Mouse (Mus musculus): ENCODE measurements around the gene Pprc1. TPM values are rescaled to one million over a fixed set of nuclear protein-coding genes. Genes with fewer than 3 reads are reported as not detected.

The Pprc1 gene
- polyA plus RNA-seq, 1 experiment from 2014 or later = 28.5 TPM

- Histone ChIP-seq H3K27me3 (no peaks in the 10 kb centered on the region), H3K27ac (no peak overlapping the region), H3K4me2 (replicated peaks) (no peak overlapping the region), H3K9me3 (replicated peaks) (no peaks in the 10 kb centered on the region), H3K4me3 (no peak overlapping the region), H3K9ac (no peak overlapping the region), H3K36me3 (peaks cover 42% of the 10 kb centered on the region), H3K4me1 (peaks cover 20% of the 10 kb centered on the region)
- WGBS = 89% methylated on average over 5 of the region's 5 CpGs
- no peak for ATAC-seq (ENCODE audit: low FRiP score)
These were observed 29.6 kb downstream of the Pprc1 start for GRCm38 (mm10) chr19:46074266-46074665.

GRCm38 (mm10) chr19:46075616-46076607 lies 31.2 kb downstream of the Pprc1 start, which contains the start of gene Nolc1:
Gene Nolc1 (plus strand): TSS chr19:46075863.
- H3K4me3 ChIP-seq = peak within 1 kb of the TSS; percentile 89
- peak within 1 kb of the TSS; percentile 75 for H3K27ac ChIP-seq
- peaks cover 47% of the 10 kb centered on the region for H3K36me3 ChIP-seq
- H3K9ac ChIP-seq = peak within 1 kb of the TSS; percentile 78
- peak within 1 kb of the TSS; percentile 68 for H3K4me2 ChIP-seq (replicated peaks)
- peak; percentile 96 for ATAC-seq (ENCODE audit: low FRiP score)
- peaks cover 20% of the 10 kb centered on the region for H3K4me1 ChIP-seq
- no peaks in the 10 kb centered on the region for H3K9me3 ChIP-seq (replicated peaks)
- no peaks in the 10 kb centered on the region for H3K27me3 ChIP-seq
- WGBS = under 1% methylated on average over 66 of the region's 66 CpGs

DNA sequence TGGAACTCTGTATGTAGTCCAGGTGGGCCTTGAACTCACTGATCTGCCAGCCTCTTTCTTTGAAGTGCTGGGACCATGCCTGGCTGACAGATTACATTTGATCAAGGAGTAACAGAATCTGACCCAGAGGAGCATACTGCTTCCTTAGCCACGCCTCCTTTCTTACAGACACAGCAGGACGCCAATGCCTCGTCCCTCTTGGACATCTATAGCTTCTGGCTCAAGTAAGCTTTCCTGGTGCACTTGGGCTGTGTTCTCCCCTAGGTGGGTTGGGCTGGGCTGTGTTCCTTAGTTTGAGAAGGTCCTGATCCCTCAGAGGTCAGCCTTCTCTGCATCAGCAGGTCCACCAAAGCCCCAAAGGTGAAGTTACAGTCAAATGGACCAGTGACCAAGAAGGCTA lies 33.8 kb downstream of the Pprc1 start:
- Histone ChIP-seq H3K27me3 (no peaks in the 10 kb centered on the region), H3K9ac (no peak overlapping the region), H3K4me1 (peaks cover 20% of the 10 kb centered on the region), H3K4me2 (replicated peaks) (no peak overlapping the region), H3K36me3 (peaks cover 49% of the 10 kb centered on the region), H3K27ac (no peak overlapping the region), H3K9me3 (replicated peaks) (no peaks in the 10 kb centered on the region), H3K4me3 (no peak overlapping the region)
- no peak for ATAC-seq (ENCODE audit: low FRiP score)
- WGBS = 68% methylated on average over 3 of the region's 3 CpGs

DNA sequence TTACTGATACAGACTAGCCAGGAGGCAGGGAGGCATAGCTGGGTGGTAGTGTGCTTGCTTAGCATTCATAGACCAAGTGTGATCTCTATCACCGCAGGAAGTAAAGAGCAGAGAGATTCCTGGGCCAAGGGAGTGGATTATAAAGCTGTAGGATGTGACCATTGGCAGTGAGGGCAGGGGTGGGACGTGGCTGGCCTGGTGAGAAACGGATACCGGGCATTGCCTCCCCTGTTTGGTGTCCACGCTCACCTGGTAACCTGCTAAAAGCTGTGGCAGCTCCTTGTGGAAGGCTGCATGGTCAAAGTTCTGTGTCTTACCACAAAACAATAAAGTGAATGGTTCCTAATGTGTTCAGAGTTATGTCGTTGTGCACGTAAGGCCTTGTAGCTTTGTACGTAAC lies 40.5 kb downstream of the Pprc1 start:
- Histone ChIP-seq H3K27ac (no peak overlapping the region), H3K36me3 (peaks cover 57% of the 10 kb centered on the region), H3K27me3 (no peaks in the 10 kb centered on the region), H3K9ac (no peak overlapping the region), H3K4me3 (no peak overlapping the region), H3K4me2 (replicated peaks) (no peak overlapping the region), H3K4me1 (no peaks in the 10 kb centered on the region), H3K9me3 (replicated peaks) (no peaks in the 10 kb centered on the region)
- no peak for ATAC-seq (ENCODE audit: low FRiP score)
- 94% methylated on average over 8 of the region's 8 CpGs for WGBS

- Histone ChIP-seq H3K4me1 (no peaks in the 10 kb centered on the region), H3K4me2 (replicated peaks) (no peak overlapping the region), H3K9me3 (replicated peaks) (no peaks in the 10 kb centered on the region), H3K27ac (no peak overlapping the region), H3K27me3 (no peaks in the 10 kb centered on the region), H3K9ac (no peak overlapping the region), H3K36me3 (peaks cover 46% of the 10 kb centered on the region), H3K4me3 (no peak overlapping the region)
- ATAC-seq (ENCODE audit: low FRiP score) = no peak
- 61% methylated on average over 3 of the region's 3 CpGs for WGBS
These were observed 41.7 kb downstream of the Pprc1 start for GRCm38 (mm10) chr19:46086337-46086736.

GRCm38 (mm10) chr19:46087871-46088270 lies 43.2 kb downstream of the Pprc1 start:
- Histone ChIP-seq H3K4me2 (replicated peaks) (no peak overlapping the region), H3K9me3 (replicated peaks) (no peaks in the 10 kb centered on the region), H3K9ac (no peak overlapping the region), H3K4me3 (no peak overlapping the region), H3K4me1 (no peaks in the 10 kb centered on the region), H3K27ac (no peak overlapping the region), H3K36me3 (peaks cover 31% of the 10 kb centered on the region), H3K27me3 (no peaks in the 10 kb centered on the region)
- 87% methylated on average over 7 of the region's 7 CpGs for WGBS
- ATAC-seq (ENCODE audit: low FRiP score) = no peak

DNA sequence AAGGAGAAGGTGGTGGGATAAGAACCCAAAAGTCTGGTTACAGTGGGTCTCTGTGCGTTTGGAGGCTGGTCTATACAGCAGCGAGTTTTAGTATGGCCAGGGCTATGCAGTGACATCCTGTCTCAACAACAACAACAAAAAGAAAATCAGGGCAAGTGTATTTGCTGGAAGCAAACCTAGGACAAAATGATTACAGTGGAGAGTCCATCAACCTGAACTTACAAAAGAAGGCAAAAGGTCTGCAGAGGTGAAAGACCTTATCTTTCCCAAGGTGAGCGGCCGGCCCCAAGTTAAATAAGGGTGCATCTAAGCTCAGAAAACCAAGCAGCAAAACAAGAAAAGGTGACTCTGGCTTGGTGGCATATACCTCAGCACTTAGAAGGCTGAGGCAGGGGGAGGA lies 47.0 kb downstream of the Pprc1 start:
- no peaks in the 10 kb centered on the region for H3K27me3 ChIP-seq
- H3K4me3 ChIP-seq = no peak overlapping the region
- 91% methylated on average over 4 of the region's 4 CpGs for WGBS
- H3K36me3 ChIP-seq = no peaks in the 10 kb centered on the region
- H3K9ac ChIP-seq = no peak overlapping the region
- H3K27ac ChIP-seq = no peak overlapping the region
- H3K4me1 ChIP-seq = no peaks in the 10 kb centered on the region
- H3K4me2 ChIP-seq (replicated peaks) = no peak overlapping the region
- ATAC-seq (ENCODE audit: low FRiP score) = no peak
- H3K9me3 ChIP-seq (replicated peaks) = 0 out of 2 replicates have a peak, but pooled peaks cover 3% of the 10 kb centered on the region

DNA sequence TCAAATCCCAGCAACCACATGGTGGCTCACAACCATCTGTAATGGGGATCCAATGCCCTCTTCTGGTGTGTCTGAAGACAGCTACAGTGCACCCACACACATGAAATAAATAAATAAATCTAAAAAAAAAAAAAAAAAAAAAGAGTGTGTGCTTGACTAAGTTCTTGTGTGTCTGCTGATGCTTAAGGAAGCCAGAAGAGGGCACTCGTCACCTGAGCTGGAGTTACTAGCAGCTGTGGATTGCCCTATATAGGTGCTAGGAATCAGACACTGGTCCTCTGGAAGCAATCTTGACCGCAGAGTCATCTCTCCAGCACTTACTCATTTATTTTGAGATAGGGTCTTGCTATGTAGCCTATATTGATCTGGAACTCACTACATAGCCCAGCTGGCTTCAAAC lies 49.5 kb downstream of the Pprc1 start:
- H3K27me3 ChIP-seq = no peaks in the 10 kb centered on the region
- H3K4me3 ChIP-seq = no peak overlapping the region
- H3K9me3 ChIP-seq (replicated peaks) = 0 out of 2 replicates have a peak, but pooled peaks cover 3% of the 10 kb centered on the region
- no peaks in the 10 kb centered on the region for H3K4me1 ChIP-seq
- 95% methylated on average over 2 of the region's 2 CpGs for WGBS
- H3K36me3 ChIP-seq = no peaks in the 10 kb centered on the region
- no peak overlapping the region for H3K9ac ChIP-seq
- no peak overlapping the region for H3K4me2 ChIP-seq (replicated peaks)
- ATAC-seq (ENCODE audit: low FRiP score) = no peak
- no peak overlapping the region for H3K27ac ChIP-seq

DNA sequence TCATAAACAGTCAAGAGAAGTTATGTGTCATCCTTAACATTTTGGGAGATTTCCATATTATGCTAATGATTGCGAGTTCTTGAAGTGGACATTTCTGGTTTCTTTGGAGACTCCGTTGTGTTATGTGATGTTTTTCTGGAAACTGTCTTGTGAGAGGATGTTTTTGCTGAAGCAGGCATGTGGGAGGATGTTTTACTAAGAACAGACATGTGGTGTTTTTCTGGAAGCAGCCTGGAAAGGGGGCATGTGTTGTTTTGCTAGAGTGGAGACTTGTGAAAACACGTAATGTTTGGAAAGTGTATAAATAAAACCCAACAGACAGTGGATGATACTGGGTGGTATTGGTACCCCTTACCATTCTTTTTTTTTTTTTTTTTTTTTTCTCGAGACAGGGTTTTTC lies 50.6 kb downstream of the Pprc1 start:
- Histone ChIP-seq H3K27me3 (no peaks in the 10 kb centered on the region), H3K4me3 (no peak overlapping the region), H3K9ac (no peak overlapping the region), H3K9me3 (replicated peaks) (0 out of 2 replicates have a peak, but pooled peaks cover 3% of the 10 kb centered on the region), H3K36me3 (no peaks in the 10 kb centered on the region), H3K27ac (no peak overlapping the region), H3K4me1 (no peaks in the 10 kb centered on the region), H3K4me2 (replicated peaks) (no peak overlapping the region)
- 84% methylated on average over 3 of the region's 4 CpGs for WGBS
- no peak for ATAC-seq (ENCODE audit: low FRiP score)

DNA sequence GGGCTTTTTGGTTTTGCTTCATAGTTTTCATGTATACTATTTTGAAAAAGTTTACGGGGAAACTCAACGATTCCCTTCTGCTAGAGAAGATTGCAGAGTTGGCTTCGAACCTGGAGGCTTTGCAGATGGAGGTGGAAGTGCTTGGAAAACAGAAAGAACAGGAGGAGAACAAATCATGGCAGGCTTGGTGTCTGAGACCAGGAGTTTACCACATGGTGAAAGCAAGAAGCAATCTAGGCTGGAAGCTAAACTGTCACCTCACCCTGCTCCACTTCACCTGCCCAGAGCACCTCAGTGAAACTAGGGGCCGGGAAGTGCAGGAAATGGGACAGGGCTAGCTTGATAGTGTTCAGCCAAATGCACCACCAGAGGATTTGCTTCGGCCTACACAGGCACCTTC lies 51.7 kb downstream of the Pprc1 start:
- Histone ChIP-seq H3K9me3 (replicated peaks) (0 out of 2 replicates have a peak, but pooled peaks cover 3% of the 10 kb centered on the region), H3K4me3 (no peak overlapping the region), H3K27me3 (no peaks in the 10 kb centered on the region), H3K4me2 (replicated peaks) (no peak overlapping the region), H3K36me3 (no peaks in the 10 kb centered on the region), H3K4me1 (no peaks in the 10 kb centered on the region), H3K27ac (no peak overlapping the region), H3K9ac (no peak overlapping the region)
- 90% methylated on average over 5 of the region's 5 CpGs for WGBS
- ATAC-seq (ENCODE audit: low FRiP score) = no peak

GRCm38 (mm10) chr19:46099561-46099960 lies 54.9 kb downstream of the Pprc1 start:
- H3K4me3 ChIP-seq = no peak overlapping the region
- H3K9ac ChIP-seq = no peak overlapping the region
- no peak for ATAC-seq (ENCODE audit: low FRiP score)
- no peak overlapping the region for H3K27ac ChIP-seq
- 92% methylated on average over 3 of the region's 3 CpGs for WGBS
- no peaks in the 10 kb centered on the region for H3K4me1 ChIP-seq
- H3K27me3 ChIP-seq = no peaks in the 10 kb centered on the region
- H3K36me3 ChIP-seq = no peaks in the 10 kb centered on the region
- H3K4me2 ChIP-seq (replicated peaks) = no peak overlapping the region
- H3K9me3 ChIP-seq (replicated peaks) = no peaks in the 10 kb centered on the region

DNA sequence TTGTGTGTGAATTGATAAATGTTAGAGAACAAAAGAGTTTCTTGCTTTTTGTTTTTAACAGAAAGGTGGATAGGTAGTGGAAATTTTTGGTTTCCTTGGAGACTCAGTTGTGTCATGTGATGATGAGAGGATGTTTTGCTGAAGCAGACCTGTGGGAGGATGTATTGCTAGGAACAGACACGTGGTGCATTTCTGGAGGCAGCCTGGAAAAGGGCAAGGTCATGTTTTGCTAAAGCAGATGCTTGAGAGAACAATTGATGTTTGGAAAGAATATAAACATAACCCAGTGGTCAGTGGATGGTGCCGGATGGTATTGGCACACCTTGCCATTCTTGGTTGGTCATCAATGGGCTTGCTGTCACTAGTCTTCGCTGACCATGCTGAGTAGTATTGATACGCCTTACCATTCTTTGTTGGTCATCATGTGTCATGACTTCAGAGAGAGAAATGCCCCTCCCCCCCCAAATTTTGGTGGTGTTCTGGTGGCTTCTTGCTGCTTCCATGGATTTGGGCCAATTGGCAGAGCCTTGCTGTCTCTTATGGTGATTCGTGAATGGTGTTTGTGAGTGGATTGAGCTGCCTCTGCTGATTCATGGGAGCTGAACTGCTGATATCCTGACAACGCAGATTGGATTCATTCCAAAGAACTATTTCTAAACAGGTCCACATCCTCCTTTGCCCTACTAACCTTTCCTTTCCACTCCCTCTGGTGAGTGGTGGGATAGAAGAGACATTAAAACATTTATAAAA lies 58.9 kb downstream of the Pprc1 start:
- Histone ChIP-seq H3K4me2 (replicated peaks) (no peak overlapping the region), H3K36me3 (no peaks in the 10 kb centered on the region), H3K27me3 (no peaks in the 10 kb centered on the region), H3K9me3 (replicated peaks) (no peaks in the 10 kb centered on the region), H3K4me1 (no peaks in the 10 kb centered on the region), H3K9ac (no peak overlapping the region), H3K27ac (no peak overlapping the region), H3K4me3 (no peak overlapping the region)
- ATAC-seq (ENCODE audit: low FRiP score) = no peak
- 87% methylated on average over 6 of the region's 6 CpGs for WGBS
